Mouse (Mus musculus): ENCODE results near the gene Sgpp1.
A peak's percentile ranks its signal among the peaks of the same experiment; 100 is the strongest.
"Not testable (repeated sequence)": the region's sequence is repeated elsewhere in the genome, so short reads cannot be mapped to it uniquely, and the experiment has no call there.

Sgpp1 gene

GRCm38 (mm10) chr12:75731927-75732443 lies 3.5 kb downstream of the Sgpp1 start:
- DNase-seq (ENCODE audit: low read depth, low spot score), result no peak

GRCm38 (mm10) chr12:75731508-75731907 lies 4.0 kb downstream of the Sgpp1 start:
- DNase-seq (ENCODE audit: low read depth, low spot score), result no peak

- DNase-seq (ENCODE audit: low read depth, low spot score), result no peak
These were observed 5.1 kb downstream of the Sgpp1 start for GRCm38 (mm10) chr12:75730458-75730857.

- no peak for DNase-seq (ENCODE audit: low read depth, low spot score)
These were observed 5.7 kb downstream of the Sgpp1 start for GRCm38 (mm10) chr12:75729876-75730275.

- DNase-seq (ENCODE audit: low read depth, low spot score), result no peak
These were observed 8.0 kb downstream of the Sgpp1 start for GRCm38 (mm10) chr12:75727333-75728125.

- no peak for DNase-seq (ENCODE audit: low read depth, low spot score)
These were observed 9.1 kb downstream of the Sgpp1 start for GRCm38 (mm10) chr12:75726349-75726861.

GRCm38 (mm10) chr12:75724621-75725324 lies 10.8 kb downstream of the Sgpp1 start:
- DNase-seq (ENCODE audit: low read depth, low spot score), result no peak

- DNase-seq (ENCODE audit: low read depth, low spot score), result no peak
These were observed 11.6 kb downstream of the Sgpp1 start for GRCm38 (mm10) chr12:75723839-75724463.

- DNase-seq (ENCODE audit: low read depth, low spot score), result no peak
These were observed 13.6 kb downstream of the Sgpp1 start for GRCm38 (mm10) chr12:75721941-75722340.

GRCm38 (mm10) chr12:75721006-75721405 lies 14.5 kb downstream of the Sgpp1 start:
- peak; percentile 15 for DNase-seq (ENCODE audit: low read depth, low spot score)

GRCm38 (mm10) chr12:75713596-75713995 lies 21.9 kb downstream of the Sgpp1 start:
- DNase-seq (ENCODE audit: low read depth, low spot score), result no peak

- DNase-seq (ENCODE audit: low read depth, low spot score), result not testable (repeated sequence)
These were observed 22.6 kb downstream of the Sgpp1 start for GRCm38 (mm10) chr12:75712905-75713304.

- DNase-seq (ENCODE audit: low read depth, low spot score), result no peak
These were observed 24.7 kb downstream of the Sgpp1 start for GRCm38 (mm10) chr12:75710596-75711376.

- no peak for DNase-seq (ENCODE audit: low read depth, low spot score)
These were observed 26.0 kb downstream of the Sgpp1 start for GRCm38 (mm10) chr12:75709506-75709905.

GRCm38 (mm10) chr12:75706670-75707069 lies 28.9 kb downstream of the Sgpp1 start:
- no peak for DNase-seq (ENCODE audit: low read depth, low spot score)

GRCm38 (mm10) chr12:75702739-75703122 lies 32.8 kb downstream of the Sgpp1 start:
- no peak for DNase-seq (ENCODE audit: low read depth, low spot score)

- DNase-seq (ENCODE audit: low read depth, low spot score), result no peak
These were observed 33.3 kb downstream of the Sgpp1 start for GRCm38 (mm10) chr12:75702084-75702738.

GRCm38 (mm10) chr12:75701173-75702083 lies 34.1 kb downstream of the Sgpp1 start:
- DNase-seq (ENCODE audit: low read depth, low spot score), result peak; percentile 65

- peak; percentile 59 for DNase-seq (ENCODE audit: low read depth, low spot score)
These were observed 36.8 kb downstream of the Sgpp1 start for GRCm38 (mm10) chr12:75698692-75699091.

GRCm38 (mm10) chr12:75695845-75696244 lies 39.7 kb downstream of the Sgpp1 start:
- not testable (repeated sequence) for DNase-seq (ENCODE audit: low read depth, low spot score)

Data from R1 (cell line).